Mouse (Mus musculus) cortical plate, adult 2 months (tissue): ENCODE results near the gene Tenm2.

Source experiments
- CTCF ChIP-seq: fragments of 200-500 bp; IDR thresholded peaks from 2 replicates; pipeline ENCODE4 v1.5.1; 2011; ENCODE audit warnings: mild to moderate bottlenecking, control low read depth, low read length; ENCODE audit not compliant: insufficient read depth; ENCODE audit errors: extremely low read depth
- POLR2A ChIP-seq: fragments of 200-500 bp; IDR thresholded peaks from 2 replicates; pipeline ENCODE4 v1.6.1; 2011; ENCODE audit warnings: mild to moderate bottlenecking, low read length, control low read depth; ENCODE audit not compliant: insufficient read depth; ENCODE audit errors: extremely low read depth

DNA sequence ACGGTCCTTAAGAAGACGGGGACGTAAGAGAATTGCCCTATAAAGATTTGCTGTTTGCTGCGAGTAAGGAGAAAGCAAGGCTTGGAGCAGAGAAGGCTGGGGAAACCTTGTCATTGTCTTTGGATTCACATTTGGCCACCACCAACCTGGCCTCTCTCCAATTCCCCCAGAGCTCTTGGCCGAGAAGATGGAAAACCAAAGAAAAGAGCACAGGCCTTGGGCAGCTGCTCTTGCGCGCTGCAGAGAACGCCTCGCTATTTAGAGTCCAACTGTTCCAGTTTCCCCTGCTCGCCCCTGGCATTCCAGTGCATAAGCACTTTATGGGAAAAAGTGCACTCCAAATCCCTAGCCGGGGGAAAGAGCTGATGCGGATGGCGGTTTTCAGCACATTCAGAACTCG is 1139.5 kb downstream of the Tenm2 start:
- TF ChIP-seq CTCF (no peak), POLR2A (no peak)
